Mouse (Mus musculus) embryonic facial prominence, embryonic 14.5 days (tissue): Measurements from ENCODE around the gene Kif18b. TPM values are rescaled to one million over a fixed set of nuclear protein-coding genes. Genes with fewer than 3 reads are reported as not detected.

Source experiments
- ATAC-seq: fragments of 200-750 bp; cut with Nextera tagmentation; 2 replicates; pipeline ENCODE4 v1.8.0; 2017; ENCODE audit warnings: low read depth, moderate number of reproducible peaks, moderate TSS enrichment
- DNase-seq: peaks from one replicate; pipeline ENCODE4 v3.0.0-alpha.2; 2015; ENCODE audit warnings: low spot score
- H3K27ac ChIP-seq: fragments of 300-500 bp; sonication (generic); replicated peaks from 2 replicates; pipeline ENCODE4 v1.5.1; 2014; ENCODE audit warnings: low read depth, mild to moderate bottlenecking, low read length, moderate library complexity
- H3K27me3 ChIP-seq: fragments of 300-500 bp; sonication (generic); replicated peaks from 2 replicates; pipeline ENCODE4 v1.6.1; 2014; ENCODE audit warnings: low read length; ENCODE audit not compliant: control insufficient read depth, insufficient read depth
- H3K36me3 ChIP-seq: fragments of 300-500 bp; sonication (generic); 2 replicates; pipeline ENCODE4 v1.6.1; 2014; ENCODE audit warnings: low read length, mixed read lengths; ENCODE audit not compliant: control insufficient read depth, insufficient read depth
- H3K4me1 ChIP-seq: fragments of 300-500 bp; sonication (generic); 2 replicates; pipeline ENCODE4 v1.6.1; 2014; ENCODE audit warnings: antibody characterized with exemption, low read length; ENCODE audit not compliant: control insufficient read depth, insufficient read depth
- H3K4me2 ChIP-seq: fragments of 300-500 bp; sonication (generic); 2 replicates; pipeline ENCODE4 v1.6.1; 2014; ENCODE audit warnings: low read depth, mild to moderate bottlenecking, low read length, moderate library complexity, mixed read lengths
- H3K4me3 ChIP-seq: fragments of 300-500 bp; sonication (generic); 2 replicates; pipeline ENCODE4 v1.5.1; 2014; ENCODE audit warnings: low read depth, mild to moderate bottlenecking, low read length
- H3K9ac ChIP-seq: fragments of 300-500 bp; sonication (generic); 2 replicates; pipeline ENCODE4 v1.6.1; 2014; ENCODE audit warnings: low read depth, mild to moderate bottlenecking, low read length, moderate library complexity, mixed read lengths
- H3K9me3 ChIP-seq: fragments of 300-500 bp; sonication (generic); 2 replicates; pipeline ENCODE4 v1.6.1; 2016; ENCODE audit warnings: low read length; ENCODE audit not compliant: control insufficient read depth
- WGBS: fragments of 180-500 bp; shearing (Covaris S2); extraction: QIAGEN DNeasy Blood & Tissue Kit; methylation state at CpG from one replicate; pipeline ENCODE4 v1.1.7; 2014; 5-methylcytosine and 5-hydroxymethylcytosine counted together
- polyA plus RNA-seq: library from polyadenylated mRNA; unstranded; fragments of >200 nt; fragmentation: Nextera tagmentation; extraction: Ambion mirVana; gene quantifications from 2 replicates; pipeline ENCODE4 v1.2.1, GENCODE M21; 2014

Kif18b gene
- polyA plus RNA-seq, 1 experiment from 2014 or later: 6.6 TPM

GRCm38 (mm10) chr11:102895779-102896178 is 29.1 kb downstream of the Kif18b start:
- H3K36me3 ChIP-seq: no peaks in the 10 kb centered on the region
- H3K9ac ChIP-seq: no peak overlapping the region
- H3K4me1 ChIP-seq: peaks cover 7% of the 10 kb centered on the region; the same call in 1 of the 2 replicates
- DNase-seq: no peak
- no peak overlapping the region for H3K27ac ChIP-seq
- no peak overlapping the region for H3K4me2 ChIP-seq
- no peak overlapping the region for H3K4me3 ChIP-seq
- H3K9me3 ChIP-seq: no peaks in the 10 kb centered on the region
- ATAC-seq: no peak
- WGBS: 78% methylated on average over 9 of the region's 9 CpGs
- H3K27me3 ChIP-seq: peaks cover 12% of the 10 kb centered on the region; the same call in 1 of the 2 replicates

- no peak overlapping the region for H3K9ac ChIP-seq
- ATAC-seq (no peak), DNase-seq (no peak)
- no peaks in the 10 kb centered on the region for H3K36me3 ChIP-seq
- no peaks in the 10 kb centered on the region for H3K9me3 ChIP-seq
- H3K4me1 ChIP-seq: peaks cover 7% of the 10 kb centered on the region; the same call in 1 of the 2 replicates
- H3K4me3 ChIP-seq: no peak overlapping the region
- 89% methylated on average over 4 of the region's 4 CpGs for WGBS
- H3K27me3 ChIP-seq: peaks cover 12% of the 10 kb centered on the region; the same call in 1 of the 2 replicates
- H3K27ac ChIP-seq: no peak overlapping the region
- H3K4me2 ChIP-seq: no peak overlapping the region
Observed at GRCm38 (mm10) chr11:102894716-102895115, 30.2 kb downstream of the Kif18b start.

- peak overlapping the region; percentile 37 for H3K4me3 ChIP-seq
- H3K9ac ChIP-seq: peak overlapping the region; percentile 62
- WGBS: 2% methylated on average over 43 of the region's 43 CpGs
- ATAC-seq: peak; percentile 89
- peaks cover 7% of the 10 kb centered on the region; the same call in 1 of the 2 replicates for H3K4me1 ChIP-seq
- H3K27ac ChIP-seq: no peak overlapping the region
- DNase-seq: peak; percentile 90
- no peaks in the 10 kb centered on the region for H3K9me3 ChIP-seq
- H3K36me3 ChIP-seq: no peaks in the 10 kb centered on the region
- H3K27me3 ChIP-seq: peaks cover 14% of the 10 kb centered on the region; the same call in 1 of the 2 replicates
- peak overlapping the region; percentile 53 for H3K4me2 ChIP-seq
Observed at GRCm38 (mm10) chr11:102893015-102893651, 31.8 kb downstream of the Kif18b start.

- no peak overlapping the region for H3K27ac ChIP-seq
- ATAC-seq (no peak), DNase-seq (no peak)
- no peak overlapping the region for H3K4me3 ChIP-seq
- H3K4me1 ChIP-seq: peaks cover 3% of the 10 kb centered on the region; the same call in 1 of the 2 replicates
- 65% methylated on average over 5 of the region's 5 CpGs for WGBS
- H3K27me3 ChIP-seq: peaks cover 17% of the 10 kb centered on the region; the same call in 1 of the 2 replicates
- H3K9ac ChIP-seq: no peak overlapping the region
- no peak overlapping the region for H3K4me2 ChIP-seq
- H3K9me3 ChIP-seq: no peaks in the 10 kb centered on the region
- H3K36me3 ChIP-seq: no peaks in the 10 kb centered on the region
Observed at GRCm38 (mm10) chr11:102890096-102890495, 34.8 kb downstream of the Kif18b start.

- ATAC-seq (no peak), DNase-seq (no peak)
- H3K4me3 ChIP-seq: no peak overlapping the region
- peaks cover 5% of the 10 kb centered on the region; the same call in 1 of the 2 replicates for H3K27me3 ChIP-seq
- no peak overlapping the region for H3K27ac ChIP-seq
- H3K36me3 ChIP-seq: no peaks in the 10 kb centered on the region
- no peaks in the 10 kb centered on the region; the same call in 1 of the 2 replicates for H3K4me1 ChIP-seq
- H3K4me2 ChIP-seq: no peak overlapping the region
- H3K9me3 ChIP-seq: no peaks in the 10 kb centered on the region
- 58% methylated on average over 3 of the region's 3 CpGs for WGBS
- H3K9ac ChIP-seq: no peak overlapping the region
Observed at GRCm38 (mm10) chr11:102888135-102888534, 36.8 kb downstream of the Kif18b start.

- DNase-seq (no peak), ATAC-seq (no peak)
- no peaks in the 10 kb centered on the region for H3K36me3 ChIP-seq
Observed at GRCm38 (mm10) chr11:102887433-102887832, 37.5 kb downstream of the Kif18b start.

GRCm38 (mm10) chr11:102884616-102885219 is 40.2 kb downstream of the Kif18b start, which contains the start of gene Fam187a:
TSS of gene Fam187a (plus strand) at chr11:102885169.
- H3K27me3 ChIP-seq: peaks cover 5% of the 10 kb centered on the region; the same call in 1 of the 2 replicates

More at GRCm38 (mm10) chr11:102887433-102887832, 37.5 kb downstream of the Kif18b start:
- Histone ChIP-seq H3K27ac (no peak overlapping the region), H3K9ac (no peak overlapping the region), H3K4me2 (no peak overlapping the region), H3K4me3 (no peak overlapping the region), H3K27me3 (peaks cover 5% of the 10 kb centered on the region; the same call in 1 of the 2 replicates), H3K4me1 (no peaks in the 10 kb centered on the region), H3K9me3 (no peaks in the 10 kb centered on the region)
- WGBS: 84% methylated on average over 5 of the region's 5 CpGs

GRCm38 (mm10) chr11:102881314-102882198 is 43.4 kb downstream of the Kif18b start:
- ATAC-seq: no peak
- Histone ChIP-seq H3K4me2 (peak overlapping the region; percentile 87), H3K4me3 (peak overlapping the region; percentile 83), H3K9ac (peak overlapping the region; percentile 89), H3K27ac (peak overlapping the region; percentile 81), H3K27me3 (no peaks in the 10 kb centered on the region), H3K4me1 (peaks cover 14% of the 10 kb centered on the region), H3K36me3 (peaks cover 11% of the 10 kb centered on the region), H3K9me3 (no peaks in the 10 kb centered on the region)
- WGBS: 17% methylated on average over 13 of the region's 13 CpGs
- no peak for DNase-seq

More at GRCm38 (mm10) chr11:102884616-102885219, 40.2 kb downstream of the Kif18b start, which contains the start of gene Fam187a:
- Histone ChIP-seq H3K4me2 (no peak within 1 kb of the TSS), H3K4me3 (no peak within 1 kb of the TSS), H3K36me3 (no peaks in the 10 kb centered on the region), H3K9me3 (no peaks in the 10 kb centered on the region), H3K9ac (no peak within 1 kb of the TSS), H3K27ac (no peak within 1 kb of the TSS), H3K4me1 (peaks cover 10% of the 10 kb centered on the region)
- WGBS: 48% methylated on average over 10 of the region's 10 CpGs
- no peak for ATAC-seq
- no peak for DNase-seq
